Mouse (Mus musculus) forebrain, embryonic 13.5 days (tissue): Measurements from ENCODE around the gene Tmem121. TPM values are rescaled to one million over a fixed set of nuclear protein-coding genes. Genes with fewer than 3 reads are reported as not detected.

Experiments used
- ATAC-seq: fragments of 200-750 bp; cut with Nextera tagmentation; 2 replicates; pipeline ENCODE4 v1.8.0; 2017
- H3K27ac ChIP-seq: fragments of 300-500 bp; sonication (generic); 2 replicates; pipeline ENCODE4 v1.5.1; 2015; ENCODE audit warnings: inconsistent platforms, mild to moderate bottlenecking, moderate library complexity
- H3K27me3 ChIP-seq: fragments of 300-500 bp; sonication (generic); 2 replicates; pipeline ENCODE4 v1.6.1; 2015; ENCODE audit warnings: mild to moderate bottlenecking, inconsistent platforms
- H3K36me3 ChIP-seq: fragments of 300-500 bp; sonication (generic); 2 replicates; pipeline ENCODE4 v1.6.1; 2015; ENCODE audit warnings: mild to moderate bottlenecking, inconsistent platforms; ENCODE audit not compliant: poor library complexity, severe bottlenecking
- H3K4me1 ChIP-seq: fragments of 300-500 bp; sonication (generic); 2 replicates; pipeline ENCODE4 v1.6.1; 2015; ENCODE audit warnings: inconsistent platforms
- H3K4me2 ChIP-seq: fragments of 300-500 bp; sonication (generic); 2 replicates; pipeline ENCODE4 v1.6.1; 2015; ENCODE audit warnings: inconsistent platforms, mild to moderate bottlenecking, moderate library complexity
- H3K4me3 ChIP-seq: fragments of 300-500 bp; sonication (generic); 2 replicates; pipeline ENCODE4 v1.5.1; 2015; ENCODE audit warnings: mild to moderate bottlenecking, inconsistent platforms
- H3K9ac ChIP-seq: fragments of 300-500 bp; sonication (generic); 2 replicates; pipeline ENCODE4 v1.6.1; 2015; ENCODE audit warnings: mild to moderate bottlenecking, inconsistent platforms
- H3K9me3 ChIP-seq: fragments of 300-500 bp; sonication (generic); replicated peaks from 2 replicates; pipeline ENCODE4 v1.6.1; 2016; ENCODE audit warnings: inconsistent platforms
- WGBS: fragments of 180-500 bp; shearing (Covaris S2); methylation state at CpG from one replicate; pipeline ENCODE4 v1.1.7; 2015; 5-methylcytosine and 5-hydroxymethylcytosine counted together
- polyA plus RNA-seq: library from polyadenylated mRNA; unstranded; fragments of >200 nt; fragmentation: Nextera tagmentation; extraction: Ambion mirVana; gene quantifications from 2 replicates; pipeline ENCODE4 v1.2.1, GENCODE M21; 2015

Gene Tmem121
- polyA plus RNA-seq, 1 experiment from 2014 or later: 23.9 TPM

DNA sequence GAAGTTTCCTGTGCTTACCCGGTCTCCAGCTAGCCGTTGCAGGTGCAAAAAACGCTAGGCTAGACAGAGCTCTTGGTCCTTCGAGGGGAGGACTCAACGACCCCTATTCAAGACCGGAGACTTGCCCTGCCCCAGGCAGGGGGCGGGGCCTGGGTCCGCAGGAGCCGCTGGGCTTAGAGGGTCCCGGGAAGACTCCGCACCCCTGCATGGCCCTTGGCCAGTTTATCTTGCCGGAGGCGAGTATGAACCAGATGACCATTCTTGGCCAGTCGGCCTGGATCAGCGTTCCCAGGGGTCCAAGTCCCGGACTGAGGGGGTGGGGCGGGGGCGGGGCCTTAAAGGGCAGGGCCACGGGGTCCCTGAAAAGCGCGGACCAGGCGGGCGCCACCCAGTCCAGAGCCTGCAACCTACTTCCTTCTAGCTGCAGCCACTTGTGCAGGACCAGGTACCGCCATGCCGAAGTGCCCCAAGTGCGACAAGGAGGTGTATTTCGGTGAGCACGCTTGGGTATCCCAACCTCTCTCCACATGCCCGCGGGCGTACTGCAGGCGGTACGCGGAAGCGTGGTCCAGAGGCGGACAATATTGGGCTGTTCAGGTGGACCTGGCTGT lies 34.0 kb upstream of the Tmem121 start:
- 1% methylated on average over 35 of the region's 36 CpGs for WGBS
- peak overlapping the region; percentile 55 for H3K9ac ChIP-seq
- H3K4me1 ChIP-seq: peaks cover 38% of the 10 kb centered on the region
- peaks cover 48% of the 10 kb centered on the region for H3K27me3 ChIP-seq
- H3K27ac ChIP-seq: no peak overlapping the region
- H3K4me3 ChIP-seq: peak overlapping the region; percentile 45
- no peaks in the 10 kb centered on the region for H3K36me3 ChIP-seq
- H3K9me3 ChIP-seq: no peaks in the 10 kb centered on the region
- no peak for ATAC-seq
- H3K4me2 ChIP-seq: peak overlapping the region; percentile 72

DNA sequence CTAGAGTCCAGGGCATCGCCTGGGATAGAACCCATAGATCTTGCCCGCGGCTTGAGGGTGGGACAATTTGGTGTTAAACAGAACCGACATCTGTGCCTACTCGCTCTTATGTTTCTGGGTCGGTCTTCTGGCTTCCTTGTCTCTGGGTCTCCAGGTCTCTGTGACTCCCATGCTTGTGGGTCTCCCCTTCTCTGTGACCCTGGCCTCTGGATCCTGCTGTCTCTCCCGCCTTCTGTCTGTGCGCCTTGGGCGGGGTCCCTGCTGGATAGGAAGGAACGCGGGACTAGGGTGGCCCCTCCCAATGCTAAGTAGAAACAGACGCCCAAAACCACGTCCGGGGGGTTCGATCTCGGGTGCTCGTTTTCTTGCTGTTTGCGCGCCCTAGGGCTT lies 33.5 kb upstream of the Tmem121 start:
- WGBS: 25% methylated on average over 19 of the region's 19 CpGs

DNA sequence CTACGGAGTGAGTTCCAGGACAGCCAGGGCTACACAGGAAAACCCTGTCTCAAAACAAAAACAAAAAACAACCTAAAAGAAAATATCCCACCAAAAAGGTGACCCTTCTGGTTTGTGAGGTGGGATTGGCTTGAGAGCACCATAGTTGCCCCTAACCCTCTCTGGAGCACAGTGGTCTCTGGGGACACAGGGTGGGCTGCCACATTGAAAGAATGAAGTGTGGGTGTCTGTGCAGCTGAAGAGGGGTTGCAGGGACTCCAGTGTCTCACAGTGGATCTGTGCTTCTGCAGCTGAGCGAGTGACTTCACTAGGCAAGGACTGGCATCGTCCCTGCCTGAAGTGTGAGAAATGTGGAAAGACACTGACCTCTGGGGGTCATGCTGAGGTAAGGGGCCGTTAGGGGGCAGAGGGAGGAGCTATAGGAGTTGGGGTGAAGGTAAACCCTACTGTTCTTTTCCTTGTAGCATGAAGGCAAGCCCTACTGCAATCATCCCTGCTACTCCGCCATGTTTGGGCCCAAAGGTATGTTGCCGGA lies 32.7 kb upstream of the Tmem121 start:
- H3K4me1 ChIP-seq: peaks cover 48% of the 10 kb centered on the region

More for the DNA sequence above, 33.5 kb upstream of the Tmem121 start:
- Histone ChIP-seq H3K9ac (peak overlapping the region; percentile 55), H3K27ac (no peak overlapping the region), H3K9me3 (no peaks in the 10 kb centered on the region), H3K36me3 (no peaks in the 10 kb centered on the region), H3K4me1 (peaks cover 41% of the 10 kb centered on the region), H3K27me3 (peaks cover 48% of the 10 kb centered on the region), H3K4me2 (peak overlapping the region; percentile 72), H3K4me3 (peak overlapping the region; percentile 45)
- no peak for ATAC-seq

DNA sequence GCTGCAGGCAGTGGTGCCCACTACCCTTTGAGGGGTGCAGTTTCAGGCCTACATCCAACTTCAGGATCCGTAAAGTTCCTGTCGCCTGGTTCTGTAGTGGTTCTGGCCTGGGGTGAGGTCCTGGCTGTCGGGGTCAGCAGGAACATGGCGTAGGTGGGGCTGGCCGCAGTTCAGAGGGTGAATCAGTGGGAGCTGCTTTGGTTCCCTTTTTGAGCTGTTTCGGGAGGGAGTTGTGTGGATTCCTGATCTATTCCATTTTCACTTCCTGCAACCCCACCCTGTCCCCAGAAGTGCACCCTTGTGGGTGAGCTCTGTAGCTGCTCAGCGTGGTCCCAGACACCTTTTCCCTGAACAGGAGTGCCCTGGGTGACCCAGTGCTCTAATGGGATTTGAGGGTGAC lies 31.8 kb upstream of the Tmem121 start:
- H3K36me3 ChIP-seq: no peaks in the 10 kb centered on the region
- H3K4me3 ChIP-seq: no peak overlapping the region
- H3K4me1 ChIP-seq: peaks cover 41% of the 10 kb centered on the region
- no peak overlapping the region for H3K27ac ChIP-seq
- 90% methylated on average over 7 of the region's 7 CpGs for WGBS
- H3K4me2 ChIP-seq: no peak overlapping the region
- H3K9ac ChIP-seq: no peak overlapping the region
- no peak for ATAC-seq
- H3K27me3 ChIP-seq: peaks cover 38% of the 10 kb centered on the region
- H3K9me3 ChIP-seq: no peaks in the 10 kb centered on the region

More for the DNA sequence above, 32.7 kb upstream of the Tmem121 start:
- 85% methylated on average over 6 of the region's 6 CpGs for WGBS
- Histone ChIP-seq H3K9ac (no peak overlapping the region), H3K4me2 (no peak overlapping the region), H3K36me3 (no peaks in the 10 kb centered on the region), H3K9me3 (no peaks in the 10 kb centered on the region), H3K4me3 (no peak overlapping the region), H3K27me3 (peaks cover 45% of the 10 kb centered on the region), H3K27ac (no peak overlapping the region)
- no peak for ATAC-seq

DNA sequence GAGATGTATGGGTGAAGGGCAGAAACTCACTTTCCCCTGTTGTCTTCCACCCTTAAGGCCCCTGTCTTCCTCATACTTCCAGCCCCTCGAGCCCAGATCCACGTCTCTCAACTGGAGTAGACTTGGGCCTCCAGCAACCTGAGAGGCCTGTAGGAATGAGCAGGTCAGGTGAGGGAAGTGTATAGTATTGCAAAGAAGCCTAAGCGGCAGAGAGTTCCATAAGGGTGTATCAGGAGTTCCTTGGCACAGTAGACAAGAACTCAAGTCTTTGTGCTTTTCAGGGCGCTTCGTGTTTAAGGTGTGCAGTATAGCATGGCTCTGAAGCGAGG lies 31.0 kb upstream of the Tmem121 start:
- no peaks in the 10 kb centered on the region for H3K36me3 ChIP-seq
- H3K9me3 ChIP-seq: no peaks in the 10 kb centered on the region
- H3K9ac ChIP-seq: no peak overlapping the region
- peak overlapping the region; percentile 61; the same call in 1 of the 2 replicates for H3K4me3 ChIP-seq
- 80% methylated on average over 6 of the region's 6 CpGs for whole genome bisulfite sequencing
- peak overlapping the region; percentile 92 for H3K4me2 ChIP-seq
- peaks cover 38% of the 10 kb centered on the region for H3K27me3 ChIP-seq
- H3K4me1 ChIP-seq: peaks cover 35% of the 10 kb centered on the region
- H3K27ac ChIP-seq: no peak overlapping the region
- no peak for ATAC-seq

DNA sequence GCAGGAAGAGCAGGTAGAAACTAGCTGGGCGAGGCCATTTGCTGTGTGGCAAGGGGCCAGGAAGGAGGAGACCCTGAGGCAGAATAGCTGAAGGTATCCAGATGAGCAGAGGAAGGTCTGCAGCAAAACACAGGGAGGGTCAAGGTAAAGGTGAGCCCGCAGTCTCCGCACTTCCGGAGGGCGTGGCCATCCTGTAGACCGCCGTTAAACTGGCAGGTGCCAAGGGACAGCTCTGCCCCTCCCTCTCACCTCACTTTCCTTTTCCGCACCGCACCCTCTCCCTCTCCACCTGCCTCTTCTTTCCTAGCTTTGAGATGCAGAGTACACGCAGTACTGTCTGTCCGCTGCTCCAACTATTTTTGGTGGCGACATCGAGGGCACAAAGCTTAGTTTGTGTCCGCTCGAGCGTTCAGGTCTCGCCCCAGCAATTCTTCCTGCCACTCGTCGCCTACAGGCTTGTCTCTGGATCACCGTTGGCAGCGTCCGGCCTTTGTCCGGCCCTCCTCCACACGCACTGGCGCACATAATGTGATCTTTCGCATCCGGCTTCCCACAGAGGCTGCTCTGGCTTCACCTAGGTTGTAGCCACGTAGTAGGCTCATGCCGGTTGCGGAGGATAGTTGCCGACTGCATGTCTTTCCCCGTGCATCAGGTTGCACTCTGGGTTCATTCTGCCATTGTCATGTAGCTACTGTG lies 30.5 kb upstream of the Tmem121 start:
- WGBS: 5% methylated on average over 32 of the region's 32 CpGs
- peaks cover 35% of the 10 kb centered on the region for H3K4me1 ChIP-seq
- H3K4me2 ChIP-seq: peak overlapping the region; percentile 92
- H3K9me3 ChIP-seq: no peaks in the 10 kb centered on the region
- peak overlapping the region; percentile 61 for H3K4me3 ChIP-seq
- H3K9ac ChIP-seq: peak overlapping the region; percentile 63
- H3K27ac ChIP-seq: peak overlapping the region; percentile 54
- 0 out of 2 replicates have a peak, but pooled peaks cover 4% of the 10 kb centered on the region for H3K36me3 ChIP-seq
- ATAC-seq: peak; percentile 0
- peaks cover 38% of the 10 kb centered on the region for H3K27me3 ChIP-seq

DNA sequence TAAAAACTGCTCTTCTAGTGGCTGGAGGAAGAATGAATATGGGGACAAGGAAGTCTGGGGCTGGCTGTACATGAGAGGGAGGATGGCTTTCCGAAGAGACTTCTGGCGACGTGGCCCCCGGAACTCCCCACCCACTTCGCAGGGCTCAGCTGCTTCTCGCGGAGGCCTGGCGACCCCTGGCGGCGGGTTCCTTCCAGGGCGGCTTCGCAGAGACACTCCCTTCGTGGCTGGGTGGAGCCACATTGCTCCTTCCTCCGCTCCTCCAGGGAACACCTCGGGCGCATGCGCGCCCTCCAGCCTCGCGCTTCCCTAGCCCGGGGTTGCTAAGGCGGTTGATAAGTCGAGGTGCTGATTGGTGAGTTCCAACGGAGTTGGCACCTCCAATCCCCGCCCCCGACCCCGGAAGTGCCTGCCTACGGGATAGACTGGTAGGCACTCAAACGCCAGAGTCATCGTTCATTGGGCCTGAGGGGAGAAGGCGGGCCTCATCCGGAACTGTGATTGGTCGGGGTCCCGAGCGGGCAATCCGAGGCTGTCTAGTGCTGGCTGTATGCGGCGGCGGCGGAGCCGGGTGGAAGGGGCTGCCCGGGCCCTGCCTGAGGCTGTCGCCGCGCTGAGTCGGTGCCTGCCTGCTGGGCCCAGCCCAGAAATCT lies 29.7 kb upstream of the Tmem121 start, which contains the start of gene Tedc1:
Gene Tedc1 (plus strand): TSS at position 535 of the 653 bp plus-strand sequence.
- H3K36me3 ChIP-seq: 0 out of 2 replicates have a peak, but pooled peaks cover 6% of the 10 kb centered on the region
- H3K27ac ChIP-seq: peak within 1 kb of the TSS; percentile 54
- H3K4me2 ChIP-seq: peak within 1 kb of the TSS; percentile 92
- ATAC-seq: peak; percentile 98
- no peaks in the 10 kb centered on the region for H3K9me3 ChIP-seq
- peaks cover 30% of the 10 kb centered on the region for H3K27me3 ChIP-seq
- WGBS: 1% methylated on average over 46 of the region's 46 CpGs
- H3K4me3 ChIP-seq: peak within 1 kb of the TSS; percentile 61
- H3K4me1 ChIP-seq: peaks cover 35% of the 10 kb centered on the region
- peak within 1 kb of the TSS; percentile 65 for H3K9ac ChIP-seq

DNA sequence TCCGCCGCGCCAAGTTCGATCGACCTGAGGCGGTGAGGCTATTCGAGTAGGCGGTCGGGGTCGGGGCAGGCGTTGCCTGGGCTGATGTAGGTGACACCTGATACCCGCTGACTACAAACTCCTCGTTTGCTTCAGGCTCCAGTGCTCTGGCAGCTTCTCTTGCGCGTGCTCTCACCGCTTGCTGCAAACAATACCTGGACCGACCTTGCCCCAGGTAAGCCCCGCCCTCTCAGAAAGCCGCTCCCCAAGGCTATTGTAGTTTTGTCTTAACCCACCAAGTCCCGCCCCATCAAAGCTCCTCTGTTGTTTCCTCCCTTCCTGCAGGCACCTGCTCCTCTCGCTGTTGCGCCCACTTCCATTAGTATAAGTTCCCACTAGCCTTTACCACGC lies 29.2 kb upstream of the Tmem121 start:
- peak overlapping the region; percentile 92 for H3K4me2 ChIP-seq
- peak overlapping the region; percentile 65 for H3K9ac ChIP-seq
- peak overlapping the region; percentile 61 for H3K4me3 ChIP-seq
- peaks cover 25% of the 10 kb centered on the region for H3K27me3 ChIP-seq
- H3K9me3 ChIP-seq: no peaks in the 10 kb centered on the region
- peaks cover 11% of the 10 kb centered on the region; the same call in 1 of the 2 replicates for H3K36me3 ChIP-seq
- no peak overlapping the region for H3K27ac ChIP-seq
- under 1% methylated on average over 23 of the region's 23 CpGs for WGBS
- no peak for ATAC-seq
- peaks cover 31% of the 10 kb centered on the region for H3K4me1 ChIP-seq

DNA sequence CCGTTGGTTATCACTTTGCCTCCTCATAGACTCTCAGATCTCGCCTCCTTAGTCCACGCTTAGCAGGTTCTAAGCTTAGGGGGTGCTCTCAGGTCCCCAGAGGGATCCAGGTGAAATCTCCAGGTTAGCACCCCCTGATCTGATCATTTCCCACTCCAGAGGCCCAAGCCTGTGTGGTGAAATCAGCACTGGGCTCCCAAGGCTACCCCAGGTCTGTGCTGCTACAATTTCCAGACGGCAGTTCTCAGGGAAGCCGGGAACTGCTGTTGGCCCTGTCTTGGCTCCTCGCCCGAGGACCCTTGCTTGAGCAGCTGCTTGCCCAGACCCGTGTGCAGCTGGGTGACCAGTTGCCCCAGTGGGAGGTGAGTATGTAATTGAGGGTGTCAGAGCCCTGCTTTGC lies 28.7 kb upstream of the Tmem121 start:
- no peak for ATAC-seq
- H3K27me3 ChIP-seq: peaks cover 20% of the 10 kb centered on the region
- WGBS: 29% methylated on average over 8 of the region's 8 CpGs
- peaks cover 16% of the 10 kb centered on the region for H3K36me3 ChIP-seq
- H3K4me2 ChIP-seq: peak overlapping the region; percentile 92
- H3K9ac ChIP-seq: peak overlapping the region; percentile 65
- peak overlapping the region; percentile 61 for H3K4me3 ChIP-seq
- no peaks in the 10 kb centered on the region for H3K9me3 ChIP-seq
- peaks cover 27% of the 10 kb centered on the region for H3K4me1 ChIP-seq
- H3K27ac ChIP-seq: no peak overlapping the region

DNA sequence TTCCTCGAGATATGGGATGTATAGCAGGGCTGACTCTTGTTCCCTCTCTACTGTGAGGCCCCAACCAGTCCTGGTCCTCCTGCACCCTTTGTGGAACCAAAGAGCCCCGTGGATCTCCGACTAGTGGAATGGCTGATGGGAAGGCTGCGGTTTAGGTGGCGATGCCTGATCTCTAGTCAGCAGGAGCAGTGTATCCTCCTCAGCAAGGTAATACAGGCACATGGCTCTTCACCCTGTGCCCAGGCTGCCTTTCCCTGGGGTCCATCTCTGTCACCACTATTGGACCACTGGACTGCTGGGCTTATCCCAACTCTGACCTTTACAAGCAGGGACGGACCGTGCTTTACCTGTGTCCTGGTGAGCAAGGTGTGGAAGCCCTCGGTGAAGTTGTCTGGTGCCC lies 28.2 kb upstream of the Tmem121 start:
- Histone ChIP-seq H3K27ac (no peak overlapping the region), H3K9me3 (no peaks in the 10 kb centered on the region), H3K4me2 (peak overlapping the region; percentile 92), H3K9ac (peak overlapping the region; percentile 65; the same call in 1 of the 2 replicates), H3K4me1 (peaks cover 25% of the 10 kb centered on the region), H3K36me3 (peaks cover 21% of the 10 kb centered on the region), H3K4me3 (peak overlapping the region; percentile 61; the same call in 1 of the 2 replicates), H3K27me3 (peaks cover 15% of the 10 kb centered on the region)
- 92% methylated on average over 8 of the region's 8 CpGs for WGBS
- ATAC-seq: no peak

DNA sequence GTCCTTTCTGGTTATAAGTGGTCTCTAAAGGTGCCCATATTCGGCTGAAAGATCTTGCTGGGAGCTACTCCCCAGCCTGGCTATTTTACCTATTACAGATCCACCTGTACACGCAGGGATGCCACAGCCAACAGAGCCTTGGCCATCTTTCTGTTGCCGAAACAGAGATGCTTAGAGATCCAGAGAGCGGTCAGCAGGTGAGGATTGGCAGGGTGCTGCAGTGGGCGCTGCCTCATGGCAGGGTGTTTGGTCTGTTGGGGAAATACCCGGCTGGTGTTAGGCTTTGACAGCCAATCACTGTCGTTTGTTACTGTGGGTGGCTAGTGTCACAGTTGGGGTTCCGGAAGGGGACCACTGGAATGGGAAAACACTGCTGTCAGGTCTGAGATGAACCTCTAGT lies 27.8 kb upstream of the Tmem121 start:
- Histone ChIP-seq H3K9ac (no peak overlapping the region), H3K4me2 (peak overlapping the region; percentile 92; the same call in 1 of the 2 replicates), H3K27me3 (peaks cover 11% of the 10 kb centered on the region), H3K36me3 (peaks cover 26% of the 10 kb centered on the region), H3K4me3 (no peak overlapping the region), H3K9me3 (no peaks in the 10 kb centered on the region), H3K4me1 (peaks cover 25% of the 10 kb centered on the region), H3K27ac (no peak overlapping the region)
- 91% methylated on average over 8 of the region's 8 CpGs for WGBS
- no peak for ATAC-seq

DNA sequence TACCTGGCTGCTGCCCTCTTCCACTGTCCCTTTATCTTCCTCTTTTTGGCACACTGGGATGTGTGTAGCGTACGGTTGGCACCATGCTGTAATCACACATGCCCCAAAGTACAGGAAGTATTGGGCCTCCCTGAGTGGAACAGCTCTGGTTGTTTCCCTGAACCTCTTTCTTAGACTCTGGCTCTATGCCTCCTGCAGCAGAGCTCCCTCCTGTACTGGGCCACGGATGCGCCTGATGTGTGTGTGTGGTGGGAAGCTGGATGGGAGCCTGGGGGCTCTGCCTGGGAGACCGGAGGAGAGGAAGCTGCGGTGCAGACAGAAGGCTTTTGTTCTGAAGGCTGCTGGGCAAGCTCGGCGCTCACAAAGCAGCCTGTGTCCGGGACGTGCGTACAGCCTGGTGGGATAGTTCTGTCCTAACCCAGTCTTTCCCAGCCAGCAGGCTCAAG lies 22.1 kb upstream of the Tmem121 start:
- peak; percentile 60 for ATAC-seq
- H3K9me3 ChIP-seq: no peaks in the 10 kb centered on the region
- H3K4me3 ChIP-seq: no peak overlapping the region
- peaks cover 40% of the 10 kb centered on the region for H3K36me3 ChIP-seq
- H3K27ac ChIP-seq: peak overlapping the region; percentile 63
- 68% methylated on average over 11 of the region's 11 CpGs for WGBS
- H3K27me3 ChIP-seq: no peaks in the 10 kb centered on the region
- 0 out of 2 replicates have a peak overlapping the region, but pooled peaks have one; percentile 26 for H3K9ac ChIP-seq
- no peak overlapping the region for H3K4me2 ChIP-seq
- H3K4me1 ChIP-seq: no peaks in the 10 kb centered on the region
